Mouse (Mus musculus): ENCODE results near the gene Slc35c2.

DNA sequence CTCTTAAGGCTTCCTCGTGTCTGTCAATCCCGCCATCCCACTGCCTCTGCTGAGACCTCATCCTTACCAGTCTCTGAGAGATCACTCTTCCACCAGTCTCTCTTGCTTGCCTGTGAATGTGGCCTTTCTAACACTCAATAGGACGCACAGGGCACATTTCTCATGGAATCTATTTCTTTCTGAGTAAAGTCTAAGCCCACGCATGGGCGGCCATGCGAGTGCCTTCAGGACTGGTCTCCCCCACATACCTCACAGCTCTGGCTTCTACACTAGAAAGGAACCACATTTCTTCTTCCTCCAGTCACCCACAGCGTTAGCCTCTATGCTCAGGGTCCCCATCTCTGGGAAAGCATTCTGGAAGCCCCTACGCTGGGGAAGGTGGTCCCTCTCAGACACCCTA, 26.5 kb upstream of the Slc35c2 start:
- no peak for TF ChIP-seq POLR2A (IDR thresholded peaks at IDR 0.05; ENCODE audit: extremely low read depth, insufficient read depth, low read length)
- no peak for TF ChIP-seq CTCF (IDR thresholded peaks at IDR 0.05; ENCODE audit: low read depth, low read length)

All from liver, adult 2 months (tissue).